31 mouse cellular contexts compared by ENCODE assay signal in the genomic region with DNA sequence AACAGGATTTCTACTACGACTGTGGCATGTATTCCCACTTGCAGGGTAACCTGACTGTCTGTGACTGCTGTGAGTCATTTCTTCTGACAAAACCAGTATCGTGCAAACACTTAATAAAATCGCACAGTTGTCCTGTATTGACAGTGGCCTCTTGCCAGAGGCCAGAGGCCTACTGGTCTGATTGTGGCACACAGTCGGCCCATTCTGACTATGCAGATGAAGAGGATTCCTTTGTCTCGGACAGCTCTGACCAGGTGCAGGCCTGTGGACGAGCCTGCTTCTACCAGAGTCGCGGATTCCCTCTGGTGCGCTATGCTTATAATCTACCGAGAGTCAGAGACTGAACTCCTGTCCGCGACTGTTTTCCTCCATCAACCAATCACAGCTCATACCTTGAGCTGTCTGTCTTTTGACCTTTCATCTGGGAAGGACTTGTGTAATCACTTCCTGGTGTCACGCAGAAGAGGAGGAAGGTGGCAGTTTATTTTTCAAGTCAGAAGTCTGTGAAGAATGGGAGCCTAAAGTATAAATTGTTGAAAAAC. TPM values are rescaled to one million over a fixed set of nuclear protein-coding genes. Genes with fewer than 3 reads are reported as not detected.
DNase-seq lines count a peak whose midpoint lies in the region; ATAC-seq and TF ChIP-seq lines count a peak whose summit lies in the region.
"Had no signal": no experiment of that assay in that cellular context is flagged by ENCODE, and none has a peak within 500 bp of the region (broad histone marks: within the 10 kb centered on the region; RNA-seq: fewer than 3 reads in every experiment).

No protein-coding gene starts in this region.

- H3K9ac ChIP-seq in embryonic facial prominence, embryonic 14.5 days (ENCODE audit: low read depth, low read length) = 0 out of 2 replicates have a peak overlapping the region, but pooled peaks have one; percentile 2
- H3K9ac ChIP-seq in midbrain, embryonic 11.5 days (ENCODE audit: low read length) = no peak overlapping the region
- H3K9ac ChIP-seq in midbrain, embryonic 14.5 days (replicated peaks; ENCODE audit: low read length) = no peak overlapping the region
- H3K9ac ChIP-seq: embryonic facial prominence, embryonic 13.5 days; forebrain, embryonic 12.5 days; forebrain, postnatal 0 days; heart, embryonic 13.5 days; limb, embryonic 15.5 days; liver, embryonic 15.5 days; lung, embryonic 14.5 days had no signal

- 93% methylated on average over 13 of the region's 13 CpGs for WGBS in embryonic facial prominence, embryonic 14.5 days
- WGBS in embryonic facial prominence, embryonic 10.5 days = 94% methylated on average over 13 of the region's 13 CpGs
- WGBS in midbrain, embryonic 11.5 days = 89% methylated on average over 13 of the region's 13 CpGs
- WGBS in midbrain, embryonic 14.5 days = 87% methylated on average over 13 of the region's 13 CpGs

- no peaks in the 10 kb centered on the region for H3K4me1 ChIP-seq in embryonic facial prominence, embryonic 14.5 days (ENCODE audit: control insufficient read depth, insufficient read depth, low read length)
- peaks cover 5% of the 10 kb centered on the region for H3K4me1 ChIP-seq in embryonic facial prominence, embryonic 10.5 days
- no peaks in the 10 kb centered on the region for H3K4me1 ChIP-seq in midbrain, embryonic 11.5 days (ENCODE audit: control insufficient read depth, insufficient read depth, low read length)
- no peaks in the 10 kb centered on the region; the same call in 1 of the 2 replicates for H3K4me1 ChIP-seq in midbrain, embryonic 14.5 days (ENCODE audit: control insufficient read depth, insufficient read depth, low read length)
- H3K4me1 ChIP-seq in E14TG2a.4 (replicated peaks; ENCODE audit: low read depth, low read length) = peaks cover 25% of the 10 kb centered on the region
- H3K4me1 ChIP-seq: forebrain, embryonic 12.5 days had no signal

- H3K9me3 ChIP-seq in embryonic facial prominence, embryonic 14.5 days (ENCODE audit: control insufficient read depth, low read length) = no peaks in the 10 kb centered on the region
- no peaks in the 10 kb centered on the region for H3K9me3 ChIP-seq in embryonic facial prominence, embryonic 10.5 days
- H3K9me3 ChIP-seq in midbrain, embryonic 11.5 days (ENCODE audit: control insufficient read depth, low read length) = no peaks in the 10 kb centered on the region
- no peaks in the 10 kb centered on the region for H3K9me3 ChIP-seq in midbrain, embryonic 14.5 days (ENCODE audit: control insufficient read depth, low read length)
- no peaks in the 10 kb centered on the region for H3K9me3 ChIP-seq in E14TG2a.4 (ENCODE audit: low read length)
- H3K9me3 ChIP-seq: embryonic facial prominence, embryonic 13.5 days; forebrain, embryonic 12.5 days; heart, embryonic 13.5 days; limb, embryonic 10.5 days; limb, embryonic 15.5 days; liver, embryonic 15.5 days; midbrain, embryonic 10.5 days had no signal

- no peak overlapping the region for H3K27ac ChIP-seq in embryonic facial prominence, embryonic 14.5 days (replicated peaks; ENCODE audit: low read depth, low read length)
- H3K27ac ChIP-seq in embryonic facial prominence, embryonic 10.5 days (replicated peaks) = no peak overlapping the region
- no peak overlapping the region for H3K27ac ChIP-seq in midbrain, embryonic 11.5 days (ENCODE audit: low read depth, low read length)
- H3K27ac ChIP-seq in midbrain, embryonic 14.5 days (replicated peaks; ENCODE audit: low read depth, low read length) = no peak overlapping the region
- H3K27ac ChIP-seq: embryonic facial prominence, embryonic 13.5 days; forebrain, embryonic 12.5 days; heart, adult 2 months; heart, embryonic 13.5 days; limb, embryonic 10.5 days; limb, embryonic 15.5 days; liver, embryonic 15.5 days; midbrain, embryonic 10.5 days had no signal

- no peak for DNase-seq in embryonic facial prominence, embryonic 14.5 days (ENCODE audit: low spot score)
- no peak for DNase-seq in embryonic facial prominence, embryonic 10.5 days (ENCODE audit: low spot score)
- DNase-seq in midbrain, embryonic 11.5 days (ENCODE audit: low spot score, missing footprints) = peak; percentile 67
- no peak for DNase-seq in midbrain, embryonic 14.5 days
- peak; percentile 60 for DNase-seq in ZHBTc4 (ENCODE audit: low read depth, low spot score)
- DNase-seq in heart, postnatal 14 days = no peak
- no peak for DNase-seq in yolk sac, embryonic 10.5 days (ENCODE audit: low spot score)
- DNase-seq: adrenal gland, adult 8-10 months; cerebellum, adult 8-10 months; cerebellum, postnatal 36 days; forebrain, postnatal 0 days; heart, adult 2 months; kidney, adult 8-10 months; kidney, postnatal 14 days; layer of hippocampus, adult 9-11 months; lung, embryonic 14.5 days; lung, postnatal 14 days; right cerebral cortex, postnatal 25 days; spleen, adult 18-20 months; thymus, postnatal 4 days had no signal

- H3K27me3 ChIP-seq in embryonic facial prominence, embryonic 14.5 days (replicated peaks; ENCODE audit: control insufficient read depth, insufficient read depth, low read length) = no peaks in the 10 kb centered on the region
- no peaks in the 10 kb centered on the region for H3K27me3 ChIP-seq in embryonic facial prominence, embryonic 10.5 days (replicated peaks; ENCODE audit: low read depth, poor library complexity, severe bottlenecking)
- H3K27me3 ChIP-seq in midbrain, embryonic 11.5 days (ENCODE audit: control insufficient read depth, insufficient read depth, low read length) = no peaks in the 10 kb centered on the region
- H3K27me3 ChIP-seq in midbrain, embryonic 14.5 days (ENCODE audit: control insufficient read depth, insufficient read depth, low read length) = no peaks in the 10 kb centered on the region
- no peaks in the 10 kb centered on the region for H3K27me3 ChIP-seq in E14TG2a.4 (ENCODE audit: insufficient read depth, low read length)
- H3K27me3 ChIP-seq: CH12.LX; embryonic facial prominence, embryonic 13.5 days; forebrain, embryonic 12.5 days; heart, embryonic 13.5 days; limb, embryonic 15.5 days; liver, embryonic 15.5 days had no signal

- intact Hi-C loops in heart, postnatal 14 days (cut with DNase I) = no loop called here

- H3K36me3 ChIP-seq in embryonic facial prominence, embryonic 14.5 days (ENCODE audit: control insufficient read depth, insufficient read depth, low read length) = peaks cover 45% of the 10 kb centered on the region
- H3K36me3 ChIP-seq in embryonic facial prominence, embryonic 10.5 days (replicated peaks) = peaks cover 42% of the 10 kb centered on the region
- H3K36me3 ChIP-seq in midbrain, embryonic 11.5 days (ENCODE audit: control insufficient read depth, insufficient read depth, low read length) = no peaks in the 10 kb centered on the region
- peaks cover 19% of the 10 kb centered on the region for H3K36me3 ChIP-seq in midbrain, embryonic 14.5 days (ENCODE audit: control insufficient read depth, insufficient read depth, low read length)
- H3K36me3 ChIP-seq in E14TG2a.4 (ENCODE audit: insufficient read depth, low read length) = peaks cover 53% of the 10 kb centered on the region
- H3K36me3 ChIP-seq: forebrain, embryonic 12.5 days had no signal

- no peak overlapping the region for H3K4me2 ChIP-seq in embryonic facial prominence, embryonic 14.5 days (ENCODE audit: low read depth, low read length)
- no peak overlapping the region for H3K4me2 ChIP-seq in midbrain, embryonic 11.5 days
- H3K4me2 ChIP-seq in midbrain, embryonic 14.5 days (ENCODE audit: low read length) = no peak overlapping the region
- H3K4me2 ChIP-seq: embryonic facial prominence, embryonic 13.5 days; forebrain, embryonic 12.5 days; heart, embryonic 13.5 days; limb, embryonic 15.5 days; liver, embryonic 15.5 days; lung, embryonic 14.5 days had no signal

- no peak overlapping the region for H3K4me3 ChIP-seq in embryonic facial prominence, embryonic 14.5 days (ENCODE audit: low read depth, low read length)
- H3K4me3 ChIP-seq in embryonic facial prominence, embryonic 10.5 days = no peak overlapping the region
- no peak overlapping the region for H3K4me3 ChIP-seq in midbrain, embryonic 11.5 days (ENCODE audit: low read depth, low read length)
- H3K4me3 ChIP-seq in midbrain, embryonic 14.5 days (replicated peaks; ENCODE audit: low read depth, low read length) = no peak overlapping the region
- H3K4me3 ChIP-seq in E14TG2a.4 (replicated peaks; ENCODE audit: low read length) = peak overlapping the region; percentile 24; the same call in 1 of the 2 replicates
- H3K4me3 ChIP-seq: embryonic facial prominence, embryonic 13.5 days; forebrain, embryonic 12.5 days; heart, adult 2 months; heart, embryonic 13.5 days; limb, embryonic 10.5 days; limb, embryonic 15.5 days; liver, embryonic 15.5 days; midbrain, embryonic 10.5 days; myocyte had no signal

- TF ChIP-seq CTCF in E14TG2a.4 (conservative IDR thresholded peaks at IDR 0.05; ENCODE audit: low read length) = no peak

- no peak for ATAC-seq in embryonic facial prominence, embryonic 14.5 days (ENCODE audit: low read depth)
- ATAC-seq in midbrain, embryonic 11.5 days (ENCODE audit: low FRiP score) = no peak
- ATAC-seq in midbrain, embryonic 14.5 days (ENCODE audit: low FRiP score, low TSS enrichment) = no peak
- ATAC-seq: forebrain, postnatal 0 days; intestine, embryonic 16.5 days had no signal

RNA-seq across cellular contexts. Expression of a gene that starts 5.4 kb away (rescaled TPM):
- 36.1 and 37.7 TPM in 2 replicates for polyA plus RNA-seq in embryonic facial prominence, embryonic 14.5 days (2014; fragmentation: Nextera tagmentation; extraction: Ambion mirVana)
- 57.1 and 63.6 TPM in 2 replicates for polyA plus RNA-seq in embryonic facial prominence, embryonic 10.5 days (2016; fragmentation: Nextera tagmentation; extraction: Ambion mirVana)
- polyA plus RNA-seq in midbrain, embryonic 11.5 days (2014; fragmentation: Nextera tagmentation; extraction: Ambion mirVana) = 59.0 and 67.9 TPM in 2 replicates
- polyA plus RNA-seq in midbrain, embryonic 14.5 days (2014; fragmentation: Nextera tagmentation; extraction: Ambion mirVana) = 30.1 and 31.8 TPM in 2 replicates
- total RNA-seq in heart, postnatal 14 days (2021) = 1 to 10 TPM; 7.3 to 9.2 TPM

Comparison
In these comparisons a context has a peak if more than half of its experiments do, and no peak if none do; other contexts are left out.
1. DNase-seq: peak in midbrain, embryonic 11.5 days (single experiment) and ZHBTc4 (single experiment); none in embryonic facial prominence, embryonic 14.5 days (single experiment), embryonic facial prominence, embryonic 10.5 days (single experiment), midbrain, embryonic 14.5 days (single experiment), heart, postnatal 14 days (0 of 2) and yolk sac, embryonic 10.5 days (single experiment).